Mouse (Mus musculus) central nervous system, embryonic 11.5 days (tissue): Measurements from ENCODE around the gene Gm10037. TPM values are rescaled to one million over a fixed set of nuclear protein-coding genes. Genes with fewer than 3 reads are reported as not detected.

Experiments
- polyA plus RNA-seq: library from polyadenylated mRNA; depleted of rRNA; stranded (reverse); fragments of >200 nt; gene quantifications from 2 replicates; pipeline ENCODE4 v1.2.3, GENCODE M21; 2012; rRNA removed

Gm10037 gene
- polyA plus RNA-seq, result 4.2 and 6.3 TPM in 2 replicates

DNA sequence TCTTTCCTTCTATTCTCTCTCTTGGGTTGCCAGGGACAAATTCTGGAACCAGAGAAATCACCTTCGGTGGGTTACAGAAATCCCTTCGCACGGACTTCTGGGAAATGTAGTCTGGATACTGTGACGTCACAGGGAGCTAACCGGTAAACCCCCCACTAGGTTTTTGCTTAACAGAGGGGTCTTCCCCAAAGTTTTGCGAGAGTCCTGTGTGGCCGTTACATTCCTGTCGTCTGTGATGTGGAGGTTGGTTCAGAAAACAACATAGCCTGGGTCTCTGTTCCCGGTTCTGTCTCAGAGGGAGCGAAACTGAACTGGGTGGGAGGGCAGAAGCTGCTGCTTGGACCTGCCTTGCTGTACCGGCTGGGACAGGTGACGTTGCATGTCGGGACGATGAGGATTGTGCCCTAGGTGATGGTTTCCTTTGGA lies at the start of gene Gm10037:
Gm10037 (plus strand) TSS at position 196 of the 426 bp plus-strand sequence.

DNA sequence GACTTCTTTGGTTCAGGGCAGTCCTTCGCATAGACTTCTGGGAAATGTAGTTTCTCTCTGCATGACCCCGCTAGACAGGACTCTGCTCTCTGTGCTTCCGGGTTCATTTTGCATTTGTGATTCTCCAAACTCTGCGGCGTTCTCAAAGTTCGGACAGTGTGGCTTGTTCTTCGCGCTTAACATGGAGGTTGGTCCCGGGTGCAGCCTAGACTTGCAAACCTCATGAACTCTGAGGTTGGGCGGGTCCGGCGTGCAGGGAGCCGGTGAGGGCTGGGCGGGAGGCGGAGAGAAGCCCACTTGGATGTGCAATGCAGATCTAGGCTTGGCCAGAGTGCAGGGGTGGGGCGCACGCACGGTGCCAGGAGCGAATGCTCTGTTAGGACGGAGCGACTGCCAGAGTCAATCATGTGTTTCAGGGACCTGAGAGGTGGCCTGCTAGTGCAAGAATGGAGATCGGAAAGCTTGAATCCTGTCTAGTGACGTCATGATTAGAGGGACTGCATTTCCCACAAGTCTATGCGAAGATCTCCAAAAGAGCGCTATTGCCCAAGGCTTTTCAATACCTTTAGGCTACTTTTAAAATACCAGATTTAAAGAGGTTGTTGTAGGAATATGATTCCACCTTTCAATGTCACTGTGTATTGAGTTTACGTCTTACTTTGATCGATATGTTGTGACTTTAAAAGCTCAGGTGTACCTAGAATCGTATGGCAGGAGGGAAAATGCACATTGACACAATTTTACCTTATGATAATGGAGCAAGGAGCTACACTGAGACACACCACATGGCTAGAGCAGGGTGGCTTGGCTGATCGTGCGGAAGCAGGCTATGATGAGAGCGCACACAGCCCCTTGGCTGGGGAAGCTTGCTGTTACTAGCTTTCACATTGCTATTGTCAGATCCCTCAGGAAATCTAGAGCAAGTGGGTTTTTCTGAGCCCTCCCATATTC lies 16.9 kb upstream of the Gm10037 start, which contains the start of gene Zfp273:
Zfp273 (plus strand) TSS at position 31 of the 951 bp plus-strand sequence.

DNA sequence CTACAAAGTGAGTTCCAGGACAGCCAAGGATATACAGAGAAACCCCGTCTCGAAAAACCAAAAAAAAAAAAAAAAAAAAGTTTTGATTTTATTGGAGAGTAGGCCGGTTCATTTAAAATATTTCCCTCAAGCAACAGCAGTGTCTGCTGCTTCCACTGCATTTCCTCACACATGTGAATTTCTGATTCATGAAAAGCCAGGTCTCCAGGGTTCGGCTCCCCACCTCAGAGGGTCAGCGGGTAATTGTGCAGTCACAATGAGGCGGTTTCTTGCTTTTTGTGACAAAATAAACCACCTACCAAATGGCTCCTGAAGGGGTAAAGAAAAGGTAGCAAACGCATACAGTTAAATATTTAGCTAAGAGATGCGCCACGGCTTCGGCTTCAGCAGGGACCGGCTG lies 32.1 kb downstream of the Gm10037 start, which contains the start of gene BC048507:
BC048507 (plus strand) TSS at position 301 of the 400 bp plus-strand sequence.

Other genes starting within 250 kb of the Gm10037 start
- gene Zfp729b, start 221.4 kb upstream of the Gm10037 start, polyA plus RNA-seq, result 1.2 and 3.6 TPM in 2 replicates
- gene Gm49345, start 193.3 kb upstream of the Gm10037 start, polyA plus RNA-seq, result 0.11 TPM in 1 of 2 replicates, not detected in the other
- 1.9 and 3.4 TPM in 2 replicates for gene Zfp729a, start 193.3 kb upstream of the Gm10037 start, polyA plus RNA-seq
- gene Zfp738, start 144.0 kb upstream of the Gm10037 start, polyA plus RNA-seq, result 6.1 and 11.8 TPM in 2 replicates
- gene Zfp65, start 101.9 kb upstream of the Gm10037 start, polyA plus RNA-seq, result 5.8 and 10.6 TPM in 2 replicates
- 4.4 and 5.5 TPM in 2 replicates for gene Zfp85, start 75.9 kb upstream of the Gm10037 start, polyA plus RNA-seq
- gene Zfp493, start 51.4 kb upstream of the Gm10037 start, polyA plus RNA-seq, result 2.1 and 3.5 TPM in 2 replicates
- 3.3 and 5.9 TPM in 2 replicates for gene Zfp273, start 17.4 kb upstream of the Gm10037 start, polyA plus RNA-seq
- 0.12 TPM in 1 of 2 replicates, not detected in the other for gene BC048507, start 32.2 kb downstream of the Gm10037 start, polyA plus RNA-seq